Mouse (Mus musculus) telencephalon, adult 2 months (tissue): ENCODE data around the gene Elk1.

Experiments
- DNase-seq: peaks from one replicate; pipeline ENCODE4 v3.0.0-alpha.2; 2011; ENCODE audit warnings: low read depth, low spot score

The Elk1 gene

DNA sequence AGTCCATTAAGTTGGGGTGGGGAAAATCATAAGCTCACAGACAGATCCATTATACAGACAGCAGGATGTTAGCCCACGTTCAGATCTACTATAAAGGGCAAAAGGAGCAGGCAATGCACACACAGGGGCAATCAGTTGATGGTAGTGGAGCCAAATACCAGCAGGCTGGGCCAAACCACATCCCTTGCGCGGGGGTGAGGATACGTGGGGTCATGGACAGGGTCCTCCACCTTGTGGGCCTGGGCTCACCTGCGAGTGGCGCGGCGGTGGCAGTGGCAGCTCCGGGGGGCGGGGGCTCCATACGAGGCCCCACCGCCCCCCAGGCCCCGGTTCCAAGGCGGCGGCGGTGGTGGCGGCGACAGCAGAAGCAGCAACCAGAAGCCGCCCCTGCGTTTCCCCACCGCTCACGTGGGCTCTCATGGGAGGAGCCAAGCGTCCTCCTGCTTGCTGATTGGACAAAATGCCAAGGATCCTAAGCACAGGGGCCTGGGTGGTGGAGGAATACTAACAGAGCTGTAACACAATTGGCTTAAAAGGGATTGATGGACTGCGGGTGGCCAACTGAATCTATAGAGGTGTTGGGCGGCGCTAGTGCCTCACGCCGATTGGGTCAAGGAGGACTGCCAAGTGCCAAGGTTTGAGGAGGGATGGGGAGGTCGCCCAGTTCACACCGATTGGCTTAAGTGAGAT lies at the start of gene Elk1:
Elk1 (minus strand) TSS at position 418 of the 690 bp plus-strand sequence.
- peak; percentile 94 for DNase-seq

DNA sequence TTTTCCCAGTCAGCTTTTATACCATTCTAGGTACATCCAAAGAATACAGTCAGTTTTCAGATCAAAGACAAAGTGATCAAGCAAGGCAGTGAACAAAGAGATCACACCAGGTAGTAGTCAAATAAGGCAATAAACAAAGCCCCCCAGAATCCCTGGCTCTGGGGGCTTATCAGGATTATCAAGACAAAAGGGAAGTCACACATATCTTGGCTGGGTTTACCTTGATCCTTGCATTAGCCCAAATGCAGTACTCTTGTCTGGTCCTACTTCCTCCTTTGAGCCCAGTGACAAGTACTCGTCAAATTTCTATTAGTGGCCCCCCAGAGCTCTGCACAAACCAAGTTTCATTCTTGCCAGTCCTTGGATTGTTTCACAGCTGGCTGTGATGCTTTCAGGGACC lies 30.5 kb upstream of the Elk1 start:
- DNase-seq: no peak

GRCm38 (mm10) chrX:20961477-20962378 lies 11.3 kb upstream of the Elk1 start, which contains the start of gene Uxt:
Gene Uxt, minus strand, starts transcription at chrX:20962017.
- DNase-seq: peak; percentile 86

GRCm38 (mm10) chrX:20946055-20946454 lies 4.4 kb downstream of the Elk1 start:
- no peak for DNase-seq

GRCm38 (mm10) chrX:20931963-20932362 lies 18.4 kb downstream of the Elk1 start:
- DNase-seq: no peak

GRCm38 (mm10) chrX:20931364-20931763 lies 19.0 kb downstream of the Elk1 start, which contains the start of gene Cfp:
Gene Cfp, minus strand, starts transcription at chrX:20931555.
- no peak for DNase-seq

GRCm38 (mm10) chrX:20929859-20930258 lies 20.5 kb downstream of the Elk1 start:
- DNase-seq: no peak

DNA sequence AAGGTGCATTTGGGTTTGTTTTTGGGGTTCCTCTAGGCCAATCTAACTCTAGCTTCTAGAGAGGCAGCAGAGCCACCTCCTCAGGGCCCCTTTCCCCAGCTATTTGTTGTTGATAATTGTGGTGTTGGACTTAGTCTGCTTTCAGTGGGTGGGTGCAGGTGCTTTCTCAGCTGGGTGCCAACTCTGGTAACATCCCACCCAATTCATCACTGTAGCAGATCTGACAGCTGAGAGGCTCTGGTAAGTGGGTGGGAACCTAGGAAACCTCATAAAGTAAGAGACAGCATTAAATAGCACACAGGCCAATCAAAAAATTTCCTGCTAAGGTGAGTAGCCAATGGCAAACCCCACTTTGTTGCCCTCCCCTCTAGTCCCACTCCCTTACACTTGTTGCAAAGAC lies 25.4 kb downstream of the Elk1 start:
- DNase-seq: no peak

- no peak for DNase-seq
These were observed 26.9 kb downstream of the Elk1 start for GRCm38 (mm10) chrX:20923506-20923905.

GRCm38 (mm10) chrX:20921366-20921765 lies 29.0 kb downstream of the Elk1 start:
- peak; percentile 41 for DNase-seq

DNA sequence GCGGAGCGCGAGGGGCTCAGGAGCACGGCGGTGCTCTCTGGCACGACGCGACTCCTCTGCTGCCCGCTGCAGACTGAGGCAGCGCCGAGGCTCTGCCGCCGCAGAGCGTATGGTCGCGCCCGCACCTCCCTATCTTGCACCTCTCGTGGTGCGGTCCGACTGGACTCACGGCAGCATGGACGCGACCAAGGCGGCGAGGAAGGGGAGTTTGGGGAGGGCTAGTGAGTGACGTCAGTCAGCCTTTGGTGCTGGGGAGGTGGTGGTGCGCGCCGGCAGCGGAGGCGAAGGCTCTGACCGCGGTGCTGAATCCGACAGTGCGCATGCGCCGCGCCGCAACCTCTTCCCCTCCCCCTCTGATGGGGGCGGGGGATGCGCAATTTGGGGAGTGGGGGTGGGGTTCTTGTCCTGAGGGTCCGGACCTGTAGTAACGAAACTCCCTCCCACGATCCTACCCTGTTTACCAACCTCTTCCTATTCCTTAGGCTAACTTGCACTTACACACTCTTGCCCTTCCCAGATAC lies 29.5 kb downstream of the Elk1 start, which contains the start of gene Syn1:
Syn1 (minus strand) TSS at position 161 of the 521 bp plus-strand sequence.
- peak; percentile 83 for DNase-seq

- DNase-seq: no peak
These were observed 30.1 kb downstream of the Elk1 start for GRCm38 (mm10) chrX:20920249-20920843.

DNA sequence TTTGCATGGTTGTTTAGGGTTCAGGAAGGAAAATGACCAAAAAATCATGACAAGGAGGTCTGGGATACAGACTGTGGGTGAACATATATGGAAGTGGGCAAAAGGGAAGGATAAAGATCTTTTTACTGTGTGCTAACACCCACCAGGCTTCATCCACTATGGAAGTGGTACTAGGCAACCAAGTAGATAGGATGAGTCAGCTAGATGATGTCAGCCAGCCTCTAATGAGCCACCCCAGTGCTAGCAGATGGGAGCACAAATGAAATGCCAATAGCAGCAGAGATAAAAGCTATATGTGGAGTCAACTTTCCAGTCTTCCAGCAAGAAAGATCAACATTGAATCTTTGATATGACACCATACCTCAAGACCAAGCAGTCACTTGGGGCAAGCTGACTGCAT lies 35.3 kb downstream of the Elk1 start:
- DNase-seq: peak; percentile 33

DNA sequence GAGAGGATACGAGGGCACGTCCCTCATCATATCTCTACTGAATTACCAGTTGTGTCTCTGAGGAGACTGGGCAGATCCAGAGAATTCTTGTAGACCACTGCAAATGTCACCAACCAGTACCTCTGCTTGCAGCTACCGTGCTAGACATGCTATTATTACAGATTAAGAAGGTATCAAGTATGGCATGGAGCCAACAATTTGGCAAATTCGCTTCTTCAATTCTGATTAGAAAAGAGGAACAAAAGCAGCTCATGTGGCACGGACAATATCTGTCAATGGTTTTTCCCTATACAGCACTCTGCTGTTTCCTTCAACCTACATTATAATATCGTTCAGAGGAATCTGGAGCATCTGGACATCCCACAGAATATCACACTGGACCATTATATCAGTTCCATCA lies 36.7 kb downstream of the Elk1 start:
- DNase-seq: no peak

DNA sequence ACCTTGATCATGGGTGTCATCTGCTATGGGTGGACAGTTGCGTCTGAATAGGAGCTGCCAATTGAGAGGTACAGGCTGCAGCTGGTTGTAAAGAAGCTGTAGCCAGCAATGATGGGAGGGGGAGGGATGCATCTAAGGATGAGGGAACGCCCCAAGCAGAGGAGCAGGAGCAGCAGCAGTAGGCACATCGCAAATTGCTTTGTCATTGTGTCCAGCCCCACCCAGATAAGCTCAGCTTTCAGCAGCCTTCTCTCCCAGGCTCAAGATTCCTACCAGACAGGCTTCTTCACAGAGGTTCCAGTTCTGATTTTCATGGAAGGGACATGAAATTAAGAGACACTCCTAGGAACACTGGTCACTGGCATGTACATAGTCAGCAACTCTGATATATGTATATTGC lies 40.3 kb downstream of the Elk1 start:
- no peak for DNase-seq
